Mouse (Mus musculus) ES-Bruce4 (cell line): ENCODE measurements around the gene Lonp1.

ENCODE experiments used
- CTCF ChIP-seq: IDR thresholded peaks from one replicate; pipeline ENCODE4 v1.8.1; 2011; ENCODE audit warnings: low read depth, low read length
- EP300 ChIP-seq: IDR thresholded peaks from 2 replicates; pipeline ENCODE4 v1.6.1; 2011; ENCODE audit warnings: low read depth, low read length; ENCODE audit not compliant: insufficient read depth
- POLR2A ChIP-seq: IDR thresholded peaks from one replicate; pipeline ENCODE4 v1.8.1; 2011; ENCODE audit warnings: low read length; ENCODE audit not compliant: insufficient read depth

DNA sequence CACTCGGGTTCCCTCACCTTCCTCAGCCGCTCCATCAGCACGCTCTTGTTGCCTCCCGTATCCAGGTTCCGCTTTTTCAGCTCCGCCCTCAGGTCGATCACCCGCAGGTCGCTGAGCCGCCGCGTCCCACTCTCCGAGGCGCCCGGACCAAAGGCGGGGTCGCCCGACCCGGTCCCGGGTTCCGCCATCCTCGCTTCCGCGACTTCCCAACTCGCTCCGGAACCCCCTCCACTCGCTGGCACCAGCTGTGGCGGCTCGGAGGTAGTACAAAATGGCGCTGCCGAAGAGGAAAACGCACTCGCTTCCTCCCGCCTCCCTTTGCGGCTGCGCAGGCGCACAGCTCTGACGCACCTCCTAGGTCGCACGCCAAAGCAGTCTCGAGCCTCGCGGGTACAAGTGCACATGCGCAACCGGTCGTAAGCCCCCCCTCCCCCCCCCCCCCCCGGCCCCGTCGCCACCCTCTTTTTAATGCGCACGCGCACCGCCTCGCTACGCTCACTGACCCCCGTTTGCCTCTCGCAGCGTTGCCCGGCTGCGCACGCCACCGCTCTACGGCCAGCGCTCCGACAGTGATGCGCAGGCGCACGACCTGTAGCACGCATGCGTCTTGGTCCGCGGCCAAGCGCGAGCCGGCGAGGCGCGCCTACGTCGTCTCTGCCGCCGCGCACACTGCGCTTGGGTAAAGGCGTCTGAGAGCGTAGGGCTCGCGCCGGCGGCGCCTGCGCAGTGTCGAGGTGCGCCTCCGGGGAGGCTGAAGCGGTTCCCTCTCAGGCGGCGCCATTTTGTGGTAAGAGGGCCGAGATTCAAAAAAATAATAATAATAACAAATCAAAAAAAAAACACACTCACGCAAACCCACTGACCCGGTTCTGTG, 42.2 kb downstream of the Lonp1 start, which contains the start of the genes Safb2 and Safb:
- TF ChIP-seq POLR2A, result peak; percentile 57
- TF ChIP-seq CTCF, result no peak
- TF ChIP-seq EP300, result no peak
